Mouse (Mus musculus): Measurements from ENCODE around the gene Olfr463.
"Not testable (repeated sequence)": the region's sequence is repeated elsewhere in the genome, so short reads cannot be mapped to it uniquely, and the experiment has no call there.

The Olfr463 gene

DNA sequence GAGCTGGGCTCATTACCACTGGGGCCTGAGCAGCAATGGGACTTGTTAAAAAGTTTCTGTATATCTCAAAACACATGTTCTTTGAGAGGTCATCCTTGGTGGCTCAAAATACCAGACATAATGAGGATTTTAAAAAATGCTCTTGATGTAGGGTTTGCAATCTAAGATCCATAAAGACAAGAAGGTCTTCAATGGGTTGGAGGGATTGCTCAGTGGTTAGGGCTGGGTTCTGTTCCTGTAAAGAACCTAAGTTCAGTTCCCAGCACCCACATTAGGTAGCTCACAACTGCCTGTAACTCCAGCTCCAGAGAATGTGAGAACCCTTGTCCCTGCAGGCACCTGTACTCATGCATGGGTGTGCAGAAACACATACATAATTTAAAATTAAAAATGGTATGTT, at the start of gene Olfr463:
Gene Olfr463 (minus strand): TSS at position 101 of the 400 bp plus-strand sequence.
- no peak for DNase-seq (ENCODE audit: extremely low read depth, low read depth)

DNA sequence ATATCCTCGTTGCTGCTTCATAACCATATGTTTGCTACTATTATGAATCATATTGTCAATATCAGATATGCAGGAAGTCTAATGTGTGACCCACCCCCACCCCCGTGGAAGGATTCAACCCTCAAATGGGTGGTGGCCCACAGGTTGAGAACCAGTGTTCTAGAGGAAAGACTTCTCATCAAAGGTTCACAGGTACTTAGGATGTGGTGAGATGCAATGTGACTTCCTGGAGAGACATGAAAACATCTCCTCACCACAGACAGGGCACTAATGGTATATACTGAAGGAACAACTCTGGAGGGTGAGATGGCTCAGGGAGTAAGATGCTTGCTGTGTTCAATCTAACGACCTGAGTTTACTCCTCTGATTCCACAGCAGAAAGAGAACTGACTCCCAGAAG, 38.3 kb upstream of the Olfr463 start:
- DNase-seq (ENCODE audit: extremely low read depth, low read depth), result no peak

GRCm38 (mm10) chr11:87933731-87934130, 36.5 kb upstream of the Olfr463 start:
- no peak for DNase-seq (ENCODE audit: extremely low read depth, low read depth)

GRCm38 (mm10) chr11:87930348-87930747, 33.2 kb upstream of the Olfr463 start:
- no peak for DNase-seq (ENCODE audit: extremely low read depth, low read depth)

GRCm38 (mm10) chr11:87920966-87921365, 23.8 kb upstream of the Olfr463 start, which contains the start of gene Olfr464:
Gene Olfr464, minus strand, starts transcription at chr11:87920967.
- DNase-seq (ENCODE audit: extremely low read depth, low read depth), result no peak

DNA sequence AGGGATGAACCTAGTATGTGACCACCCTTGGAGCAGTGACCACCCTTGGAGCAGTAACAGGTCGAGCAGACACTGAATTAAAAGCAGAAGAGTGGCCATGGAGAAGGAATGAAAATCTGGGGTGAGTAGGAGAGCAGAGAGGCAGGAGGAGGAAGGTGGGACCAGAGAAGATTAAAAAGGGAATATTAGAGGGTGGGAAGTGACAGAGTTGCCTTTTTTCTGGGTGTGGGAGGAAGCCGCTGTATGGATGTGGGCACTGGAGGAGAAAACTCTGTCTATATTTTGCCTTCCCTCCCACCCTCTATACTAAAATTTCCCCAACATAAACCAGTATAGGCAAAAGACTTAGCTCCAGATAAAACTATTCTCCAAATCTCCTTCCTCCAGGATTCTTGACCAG, 23.1 kb upstream of the Olfr463 start:
- no peak for DNase-seq (ENCODE audit: extremely low read depth, low read depth)

- DNase-seq (ENCODE audit: extremely low read depth, low read depth), result no peak
Observed at GRCm38 (mm10) chr11:87916005-87916404, 18.8 kb upstream of the Olfr463 start.

DNA sequence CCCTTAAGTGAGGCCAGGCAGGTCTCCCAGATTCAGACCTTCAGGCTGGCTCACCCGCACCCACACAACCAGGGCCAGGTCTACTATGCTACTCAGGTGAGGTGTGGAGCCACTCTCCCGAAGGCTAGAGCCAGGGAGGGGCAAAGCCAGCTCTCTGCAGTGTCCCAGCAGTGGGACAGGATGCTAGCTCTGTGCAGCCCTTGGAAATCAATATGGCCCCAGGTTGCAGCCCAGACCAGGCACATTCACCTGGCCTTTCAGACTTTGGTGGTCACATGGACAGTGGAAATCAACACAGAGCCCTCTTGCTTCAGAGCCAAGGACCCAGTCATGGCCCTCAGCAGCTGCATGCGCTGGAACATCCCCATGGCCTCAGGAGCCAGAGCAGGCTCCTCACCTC, 7.1 kb upstream of the Olfr463 start:
- no peak for DNase-seq (ENCODE audit: extremely low read depth, low read depth)

DNA sequence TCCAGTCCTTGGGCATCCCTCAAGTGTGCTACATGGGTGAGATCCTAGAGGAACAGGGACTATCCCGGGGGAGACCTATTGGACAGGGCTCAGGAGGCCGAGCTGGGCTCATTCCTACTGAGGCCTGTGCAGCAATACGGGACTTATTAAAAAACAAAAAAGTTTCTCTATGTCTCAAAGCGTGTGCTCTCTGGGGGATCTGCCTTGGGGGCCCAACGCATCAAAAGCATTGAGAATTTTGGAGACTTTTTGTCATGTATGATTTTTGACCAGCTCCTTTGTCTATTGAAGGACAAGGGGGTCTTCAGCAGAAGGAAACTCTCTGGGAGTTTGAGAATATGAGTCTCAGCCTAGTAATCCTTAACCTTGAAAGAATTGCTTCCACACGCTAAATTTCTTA, 5.0 kb downstream of the Olfr463 start, which contains the start of gene Olfr462:
Gene Olfr462 (minus strand): TSS at position 101 of the 400 bp plus-strand sequence.
- DNase-seq (ENCODE audit: extremely low read depth, low read depth), result no peak

- no peak for DNase-seq (ENCODE audit: extremely low read depth, low read depth)
Observed at GRCm38 (mm10) chr11:87884856-87885255, 12.3 kb downstream of the Olfr463 start.

- peak; percentile 33 for DNase-seq (ENCODE audit: extremely low read depth, low read depth)
Observed at GRCm38 (mm10) chr11:87883493-87883892, 13.7 kb downstream of the Olfr463 start.

DNA sequence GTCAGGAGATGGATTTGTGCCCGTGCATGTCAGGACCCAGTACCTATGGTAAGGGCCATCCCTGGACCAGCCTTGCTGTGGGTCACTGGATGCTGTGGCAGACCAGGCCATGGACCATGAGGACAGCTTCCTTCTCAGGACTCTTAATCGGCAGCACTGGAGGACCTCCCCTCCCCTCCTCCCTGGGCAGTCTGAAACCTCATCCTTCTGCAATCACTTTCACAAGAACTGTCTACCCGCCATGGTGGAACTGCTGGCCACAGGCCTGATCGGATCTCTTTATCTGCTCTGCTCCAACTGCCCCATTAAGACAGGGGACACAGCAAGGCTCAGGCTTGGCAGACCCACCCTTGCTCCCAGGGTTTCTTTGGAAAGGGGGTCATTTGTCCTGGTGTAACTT, 15.5 kb downstream of the Olfr463 start:
- no peak for DNase-seq (ENCODE audit: extremely low read depth, low read depth)

- no peak for DNase-seq (ENCODE audit: extremely low read depth, low read depth)
Observed at GRCm38 (mm10) chr11:87879826-87880225, 17.4 kb downstream of the Olfr463 start.

- no peak for DNase-seq (ENCODE audit: extremely low read depth, low read depth)
Observed at GRCm38 (mm10) chr11:87875436-87875835, 21.8 kb downstream of the Olfr463 start, which contains the start of gene Epx. Gene Epx, minus strand, starts transcription at chr11:87875536.

GRCm38 (mm10) chr11:87871766-87872165, 25.4 kb downstream of the Olfr463 start:
- DNase-seq (ENCODE audit: extremely low read depth, low read depth), result no peak

DNA sequence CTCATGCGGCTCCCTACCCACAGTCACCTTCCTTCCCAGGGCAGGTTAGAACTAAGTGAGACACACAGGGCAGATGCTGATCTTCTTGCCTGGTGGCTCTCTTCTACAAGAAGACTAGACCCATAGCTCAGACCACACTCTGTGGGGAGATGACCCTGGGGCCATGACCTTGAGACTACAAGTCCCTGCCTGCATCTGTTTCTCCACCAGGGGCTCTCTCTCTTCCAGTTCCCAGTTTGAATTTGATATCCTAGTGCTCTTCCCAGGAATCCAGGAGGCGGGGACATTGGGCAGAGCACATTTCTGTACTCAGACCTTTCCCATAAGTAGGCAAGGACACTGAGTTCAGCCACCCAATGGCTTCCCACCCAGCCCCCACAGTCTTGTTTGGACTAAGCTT, 27.1 kb downstream of the Olfr463 start:
- no peak for DNase-seq (ENCODE audit: extremely low read depth, low read depth)

DNA sequence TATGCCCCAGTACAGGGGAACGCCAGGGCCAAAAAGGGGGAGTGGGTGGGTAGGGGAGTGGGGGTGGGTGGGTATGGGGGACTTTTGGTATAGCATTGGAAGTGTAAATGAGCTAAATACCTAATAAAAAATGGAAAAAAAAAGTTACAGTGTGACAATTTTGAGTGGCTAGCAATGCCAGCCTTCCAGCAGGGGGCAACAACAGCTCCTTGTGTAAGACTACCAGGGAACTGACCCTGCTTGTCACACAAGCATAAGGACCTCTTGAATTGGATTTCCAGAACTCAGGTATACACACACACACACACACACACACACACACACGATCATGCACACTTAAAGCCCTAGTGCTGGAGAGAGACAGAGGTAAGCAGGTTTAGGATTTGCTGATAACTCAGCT, 30.3 kb downstream of the Olfr463 start:
- DNase-seq (ENCODE audit: extremely low read depth, low read depth), result not testable (repeated sequence)

DNA sequence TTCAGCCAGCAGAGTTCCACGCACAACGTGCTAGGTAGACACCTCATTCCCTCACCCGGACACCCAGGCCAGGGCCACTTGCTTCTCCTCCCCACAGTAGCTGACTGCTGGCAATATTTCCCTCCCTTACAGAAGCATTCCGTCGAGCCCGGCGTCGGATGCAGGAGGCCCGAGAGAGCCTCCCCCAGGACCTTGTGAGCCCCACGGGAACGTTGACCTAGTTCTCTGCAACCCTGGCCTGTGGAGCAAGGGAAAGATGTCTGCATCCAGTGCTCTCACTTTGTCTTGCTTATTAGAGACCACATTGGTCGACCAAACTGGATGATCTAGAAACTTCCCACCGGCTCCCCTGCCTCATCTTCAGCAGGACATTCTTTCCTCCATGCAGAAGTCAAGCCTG, 34.4 kb downstream of the Olfr463 start:
- DNase-seq (ENCODE audit: extremely low read depth, low read depth), result no peak

DNA sequence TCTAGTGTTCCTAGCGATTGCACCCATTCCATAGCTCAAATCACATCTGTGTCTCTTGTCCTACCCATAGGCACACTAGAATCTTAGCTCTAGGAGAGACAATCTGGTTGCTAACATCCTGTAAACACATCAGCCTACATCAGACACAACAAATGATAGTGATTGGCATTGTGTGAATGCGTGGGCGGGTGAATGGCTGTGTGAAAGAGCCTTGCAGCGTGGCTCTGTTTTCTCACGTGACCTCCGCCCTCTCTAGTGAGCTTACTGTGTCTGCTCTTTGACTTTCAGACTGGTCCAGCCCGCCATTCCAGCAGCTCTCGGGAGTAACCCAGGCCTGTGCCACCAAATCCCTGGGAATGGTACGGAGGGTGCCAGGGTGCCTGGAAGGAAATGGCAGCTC, 36.8 kb downstream of the Olfr463 start:
- DNase-seq (ENCODE audit: extremely low read depth, low read depth), result no peak

- no peak for DNase-seq (ENCODE audit: extremely low read depth, low read depth)
Observed at GRCm38 (mm10) chr11:87859273-87859672, 37.9 kb downstream of the Olfr463 start.

- no peak for DNase-seq (ENCODE audit: extremely low read depth, low read depth)
Observed at GRCm38 (mm10) chr11:87854550-87854949, 42.6 kb downstream of the Olfr463 start.

DNA sequence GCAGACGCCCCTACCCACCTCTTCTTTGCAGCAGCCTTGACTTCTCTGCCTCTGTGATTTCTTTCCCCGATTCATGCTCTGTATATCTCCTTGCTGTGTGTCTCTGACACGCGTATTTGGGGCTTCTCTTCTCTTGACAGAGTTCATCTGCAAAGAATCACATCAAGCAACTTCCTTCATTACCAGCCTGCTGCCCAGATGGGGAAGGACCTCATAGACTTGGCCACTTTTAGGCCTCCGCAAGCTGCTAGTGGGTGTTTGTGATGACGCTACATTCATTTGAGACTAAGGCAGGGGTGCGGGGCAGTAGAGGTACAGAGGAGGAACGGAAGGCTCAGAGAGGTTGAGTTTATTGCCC, 43.6 kb downstream of the Olfr463 start:
- DNase-seq (ENCODE audit: extremely low read depth, low read depth), result peak; percentile 10

GRCm38 (mm10) chr11:87852690-87853596, 44.2 kb downstream of the Olfr463 start, which contains the start of gene Mks1:
Gene Mks1, plus strand, starts transcription at chr11:87853215.
- DNase-seq (ENCODE audit: extremely low read depth, low read depth), result peak; percentile 70
